Mouse (Mus musculus) MEL (cell line): ENCODE results near the gene Wnt6.

ENCODE experiments used
- CTCF ChIP-seq, 3 experiments: IDR thresholded peaks in 2 of 3; conservative IDR thresholded peaks in 1 of 3; 2 replicates each; pipeline ENCODE4 v1.5.1; 2011 to 2012; ENCODE audit warnings: low read length in 3 of 3, low read depth in 2 of 3, mild to moderate bottlenecking in 2 of 3, improper control_type of control experiment in 1 of 3, inconsistent platforms in 1 of 3, mixed read lengths in 1 of 3, moderate library complexity in 1 of 3; ENCODE audit not compliant: control insufficient read depth in 1 of 3, insufficient read depth in 1 of 3, poor library complexity in 1 of 3, severe bottlenecking in 1 of 3
- GATA1 ChIP-seq: IDR thresholded peaks from 2 replicates; pipeline ENCODE4 v1.6.1; 2011; ENCODE audit warnings: low read depth, low read length, improper control_type of control experiment
- JUND ChIP-seq: IDR thresholded peaks from 2 replicates; pipeline ENCODE4 v1.6.1; 2011; ENCODE audit warnings: low read depth, mild to moderate bottlenecking, improper control_type of control experiment, low read length
- POLR2A ChIP-seq, 2 experiments: IDR thresholded peaks; 2 replicates each; pipeline ENCODE4 v1.6.1; 2011 to 2012; ENCODE audit warnings: low read length in 2 of 2, mild to moderate bottlenecking in 2 of 2, control low read depth in 1 of 2, improper control_type of control experiment in 1 of 2, low read depth in 1 of 2, moderate library complexity in 1 of 2; ENCODE audit not compliant: control insufficient read depth in 1 of 2, insufficient read depth in 1 of 2, poor library complexity in 1 of 2
- ZMIZ1 ChIP-seq: IDR thresholded peaks from 2 replicates; pipeline ENCODE4 v1.6.1; 2012; ENCODE audit warnings: low read depth, mild to moderate bottlenecking, inconsistent platforms, low read length, improper control_type of control experiment, moderate library complexity

DNA sequence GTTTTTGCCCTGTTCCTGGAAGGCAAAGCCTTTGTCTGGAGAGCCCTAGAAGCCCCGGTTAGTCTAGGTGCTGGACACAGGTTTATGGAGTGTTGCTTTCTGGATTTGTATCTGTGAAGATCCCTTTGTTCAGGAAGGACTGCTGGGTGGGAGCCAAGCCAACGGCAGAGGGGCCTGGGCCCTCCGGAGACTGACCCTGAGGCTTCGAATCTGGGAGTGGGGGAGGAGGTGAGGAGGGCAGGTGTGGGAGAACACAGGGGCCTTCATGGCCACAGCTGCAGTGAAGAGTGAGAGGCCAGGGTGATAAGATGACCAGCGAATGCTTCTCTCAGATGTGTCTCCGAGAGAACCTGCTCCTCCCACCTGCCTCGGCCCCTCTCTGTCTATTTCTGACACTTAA is 2.4 kb downstream of the Wnt6 start:
- TF ChIP-seq POLR2A (IDR thresholded peaks at IDR 0.05; ENCODE audit: control insufficient read depth in 1 of 2, insufficient read depth in 1 of 2, low read depth in 1 of 2, low read length in 2 of 2, poor library complexity in 1 of 2) (no peak), JUND (no peak), GATA1 (no peak), CTCF (IDR thresholded peaks at IDR 0.05 in 2 of 3, conservative IDR thresholded peaks at IDR 0.05 in 1 of 3; ENCODE audit: control insufficient read depth in 1 of 3, insufficient read depth in 1 of 3, low read depth in 2 of 3, low read length in 3 of 3, poor library complexity in 1 of 3, severe bottlenecking in 1 of 3) (no peak), ZMIZ1 (no peak)
